Mouse (Mus musculus) testis, adult 2 months (tissue): ENCODE results near the gene Dach1. TPM values are rescaled to one million over a fixed set of nuclear protein-coding genes. Genes with fewer than 3 reads are reported as not detected.

Source experiments
- H3K27ac ChIP-seq: fragments of 200-500 bp; 2 replicates; pipeline ENCODE4 v1.5.1; 2012; ENCODE audit warnings: low read depth, low read length; ENCODE audit not compliant: control insufficient read depth, insufficient read depth
- H3K27me3 ChIP-seq: fragments of 200-500 bp; 2 replicates; pipeline ENCODE4 v1.6.1; 2012; ENCODE audit warnings: mild to moderate bottlenecking, low read length, moderate library complexity; ENCODE audit not compliant: control insufficient read depth, insufficient read depth
- H3K36me3 ChIP-seq: fragments of 200-500 bp; 2 replicates; pipeline ENCODE4 v1.6.1; 2012; ENCODE audit warnings: mild to moderate bottlenecking, low read length; ENCODE audit not compliant: control insufficient read depth, insufficient read depth
- H3K4me1 ChIP-seq: fragments of 200-500 bp; 2 replicates; pipeline ENCODE4 v1.6.1; 2012; ENCODE audit warnings: low read length; ENCODE audit not compliant: control insufficient read depth, insufficient read depth
- H3K4me3 ChIP-seq: fragments of 200-500 bp; 2 replicates; pipeline ENCODE4 v1.5.1; 2012; ENCODE audit warnings: low read depth, mild to moderate bottlenecking, low read length, moderate library complexity, mixed read lengths; ENCODE audit not compliant: control insufficient read depth
- CTCF ChIP-seq: fragments of 200-500 bp; IDR thresholded peaks from 2 replicates; pipeline ENCODE4 v1.5.1; 2012; ENCODE audit warnings: low read depth, mild to moderate bottlenecking, inconsistent platforms, low read length, moderate library complexity; ENCODE audit not compliant: control insufficient read depth, insufficient read depth, insufficient replicate concordance
- POLR2A ChIP-seq: fragments of 200-500 bp; IDR thresholded peaks from 2 replicates; pipeline ENCODE4 v1.6.1; 2012; ENCODE audit warnings: low read depth, mild to moderate bottlenecking, inconsistent platforms, low read length, moderate library complexity; ENCODE audit not compliant: control insufficient read depth
- polyA plus RNA-seq: library from polyadenylated mRNA; depleted of rRNA; stranded (reverse); fragments of >200 nt; gene quantifications from 2 replicates; pipeline ENCODE4 v1.2.3, GENCODE M21; 2012

Gene Dach1
- polyA plus RNA-seq, 1 experiment = 0.31 TPM

DNA sequence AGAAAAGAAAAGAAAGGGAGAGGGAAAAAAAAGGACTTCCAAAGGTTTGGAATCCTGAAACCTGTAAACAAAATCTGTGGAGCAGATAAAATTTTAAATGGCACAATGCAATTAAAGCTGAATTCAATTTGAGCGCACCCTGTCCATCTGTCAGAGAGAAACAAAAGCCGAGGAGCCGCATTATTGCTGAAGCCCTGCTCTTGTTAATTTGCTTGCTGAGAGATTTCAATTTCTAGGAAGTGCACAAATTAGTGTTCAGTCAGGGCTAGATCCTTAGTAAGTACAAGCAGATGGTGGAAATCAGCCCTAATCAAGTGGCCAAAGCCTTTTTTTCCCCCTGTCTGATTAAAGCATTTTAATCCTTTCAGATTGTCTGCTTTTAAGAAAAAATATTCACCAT is 60.8 kb downstream of the Dach1 start:
- TF ChIP-seq CTCF (no peak), POLR2A (no peak)
- H3K36me3 ChIP-seq = no peaks in the 10 kb centered on the region
- no peak overlapping the region for H3K4me3 ChIP-seq
- no peaks in the 10 kb centered on the region for H3K27me3 ChIP-seq
- no peak overlapping the region for H3K27ac ChIP-seq
- no peaks in the 10 kb centered on the region for H3K4me1 ChIP-seq

- no peak for TF ChIP-seq CTCF
- TF ChIP-seq POLR2A = no peak
Measured at GRCm38 (mm10) chr14:98106208-98106607, 63.4 kb downstream of the Dach1 start.

DNA sequence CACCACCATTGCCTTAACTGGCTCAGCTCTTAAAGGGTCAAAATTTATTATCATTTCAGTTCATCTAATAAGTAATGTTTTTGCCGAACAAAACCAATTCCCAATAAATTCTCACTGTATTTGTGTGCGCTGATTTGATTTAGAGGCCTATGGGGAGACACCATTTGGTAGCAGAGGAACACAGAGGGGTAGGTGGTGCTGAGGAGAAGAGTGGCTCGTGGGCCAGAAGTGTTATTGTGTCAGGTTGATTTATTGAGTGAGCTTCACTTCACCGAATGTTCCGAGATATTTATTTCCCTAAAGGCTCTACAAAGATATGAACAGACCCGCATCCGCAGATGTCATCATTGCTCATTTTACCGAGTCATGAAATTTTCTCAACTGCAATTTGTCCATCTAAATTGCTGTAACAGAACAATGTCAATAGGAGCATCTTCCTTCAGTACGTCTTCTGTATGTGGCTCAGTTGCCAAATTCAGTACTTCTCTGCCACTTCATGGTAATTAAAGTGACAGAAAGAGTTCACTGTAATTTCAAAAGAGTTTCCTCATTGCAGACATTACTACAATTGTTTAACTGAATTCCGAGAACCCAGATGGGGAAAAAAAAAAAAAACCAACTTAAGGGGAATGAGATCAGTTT is 65.1 kb downstream of the Dach1 start:
- Histone ChIP-seq H3K4me3 (no peak overlapping the region), H3K36me3 (no peaks in the 10 kb centered on the region), H3K4me1 (no peaks in the 10 kb centered on the region)

More at GRCm38 (mm10) chr14:98106208-98106607, 63.4 kb downstream of the Dach1 start:
- Histone ChIP-seq H3K4me1 (no peaks in the 10 kb centered on the region), H3K36me3 (no peaks in the 10 kb centered on the region), H3K27ac (no peak overlapping the region), H3K27me3 (no peaks in the 10 kb centered on the region), H3K4me3 (no peak overlapping the region)

DNA sequence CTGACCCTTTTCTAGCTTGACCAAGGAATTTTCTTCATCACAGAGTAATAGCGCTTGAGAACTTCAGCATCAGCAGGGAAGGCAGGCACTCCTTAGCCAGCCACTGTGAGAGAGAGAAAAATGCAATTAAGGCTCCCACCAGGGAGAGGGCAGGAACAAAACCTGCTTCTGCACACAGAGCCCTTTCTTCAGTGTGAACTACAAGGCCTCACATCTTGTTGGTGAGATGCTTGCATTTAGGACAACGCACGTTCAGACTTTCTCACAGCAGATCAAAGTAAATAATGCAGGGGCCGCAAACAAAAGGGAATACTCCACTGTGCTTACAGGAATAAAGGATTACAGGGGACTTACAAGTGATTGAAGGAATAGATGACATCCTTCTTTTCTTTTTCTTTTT is 74.3 kb downstream of the Dach1 start:
- Histone ChIP-seq H3K36me3 (no peaks in the 10 kb centered on the region), H3K27me3 (no peaks in the 10 kb centered on the region), H3K4me1 (no peaks in the 10 kb centered on the region), H3K27ac (no peak overlapping the region), H3K4me3 (no peak overlapping the region)
- no peak for TF ChIP-seq POLR2A
- TF ChIP-seq CTCF = no peak

More for the DNA sequence above, 65.1 kb downstream of the Dach1 start:
- Histone ChIP-seq H3K27ac (no peak overlapping the region), H3K27me3 (no peaks in the 10 kb centered on the region)
- no peak for TF ChIP-seq POLR2A

DNA sequence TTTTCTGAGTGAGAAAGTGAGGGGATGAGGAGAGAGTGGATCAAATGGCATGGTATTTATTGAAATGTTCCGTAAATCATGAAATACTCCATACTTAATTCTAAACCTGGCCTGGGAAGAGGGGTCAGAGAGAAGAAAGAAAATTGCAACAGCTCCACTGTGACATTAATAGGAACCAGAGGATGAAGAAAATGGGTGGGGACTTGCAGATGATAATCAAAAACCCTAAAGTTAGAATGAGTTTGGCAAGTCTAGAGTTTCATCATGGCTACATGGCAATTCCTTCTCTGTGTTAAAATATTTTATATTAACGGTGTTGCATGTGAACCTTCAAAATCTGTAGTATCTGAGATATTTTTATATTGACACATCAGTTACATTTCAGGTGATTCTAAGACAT is 80.3 kb downstream of the Dach1 start:
- H3K27ac ChIP-seq = no peak overlapping the region
- no peaks in the 10 kb centered on the region for H3K36me3 ChIP-seq
- H3K4me3 ChIP-seq = no peak overlapping the region
- TF ChIP-seq CTCF (no peak), POLR2A (no peak)
- H3K4me1 ChIP-seq = no peaks in the 10 kb centered on the region
- H3K27me3 ChIP-seq = no peaks in the 10 kb centered on the region

DNA sequence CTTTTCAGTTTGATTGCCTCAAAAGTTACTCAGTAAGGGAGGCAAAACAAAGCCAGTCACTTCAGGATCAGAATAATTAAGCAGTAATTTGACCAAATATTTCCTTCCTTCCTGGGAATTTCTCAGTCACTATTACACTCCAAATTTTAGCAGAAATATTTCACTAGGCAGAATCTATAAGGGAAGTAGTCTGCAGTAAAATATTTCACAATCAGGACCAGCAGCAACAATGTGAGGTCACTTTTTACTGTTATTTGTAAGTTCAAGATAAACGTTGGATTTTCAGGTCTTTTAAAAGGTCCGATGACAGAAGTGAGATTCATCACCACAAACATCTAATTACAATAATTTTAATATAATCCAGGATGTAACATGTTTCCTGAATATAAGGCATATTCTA is 82.2 kb downstream of the Dach1 start:
- TF ChIP-seq POLR2A (no peak), CTCF (no peak)
- H3K4me1 ChIP-seq = no peaks in the 10 kb centered on the region
- H3K27me3 ChIP-seq = no peaks in the 10 kb centered on the region
- no peaks in the 10 kb centered on the region for H3K36me3 ChIP-seq
- H3K4me3 ChIP-seq = no peak overlapping the region
- no peak overlapping the region for H3K27ac ChIP-seq

DNA sequence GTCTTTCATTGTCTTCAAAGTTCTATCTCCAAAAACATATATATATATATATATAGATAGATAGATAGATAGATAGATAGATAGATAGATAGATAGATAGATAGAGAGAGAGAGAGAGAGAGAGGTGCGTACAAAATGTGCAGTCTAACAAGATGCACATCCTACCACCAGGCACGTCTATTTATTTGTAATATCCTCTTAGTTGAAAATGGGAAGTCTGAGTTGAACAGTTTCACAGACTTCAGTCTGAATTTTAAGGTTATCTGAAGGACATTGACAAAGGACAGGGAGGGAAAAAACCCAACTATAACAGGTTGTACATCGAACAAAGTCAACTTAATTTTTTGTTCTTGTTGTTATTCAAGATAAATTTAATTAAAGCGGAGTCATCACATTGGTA is 82.8 kb downstream of the Dach1 start:
- Histone ChIP-seq H3K4me1 (no peaks in the 10 kb centered on the region), H3K36me3 (no peaks in the 10 kb centered on the region), H3K27ac (no peak overlapping the region), H3K27me3 (no peaks in the 10 kb centered on the region), H3K4me3 (no peak overlapping the region)
- TF ChIP-seq POLR2A = no peak

GRCm38 (mm10) chr14:98085141-98085540 is 84.4 kb downstream of the Dach1 start:
- Histone ChIP-seq H3K4me3 (no peak overlapping the region), H3K27me3 (no peaks in the 10 kb centered on the region), H3K27ac (no peak overlapping the region), H3K36me3 (no peaks in the 10 kb centered on the region), H3K4me1 (no peaks in the 10 kb centered on the region)
- TF ChIP-seq CTCF = no peak
- TF ChIP-seq POLR2A = no peak
